Mouse (Mus musculus): ENCODE measurements around the gene Gm7534. TPM values are rescaled to one million over a fixed set of nuclear protein-coding genes. Genes with fewer than 3 reads are reported as not detected.
A peak's percentile ranks its signal among the peaks of the same experiment; 100 is the strongest.

The Gm7534 gene
- total and polyA plus RNA-seq, 3 experiments: not detected

DNA sequence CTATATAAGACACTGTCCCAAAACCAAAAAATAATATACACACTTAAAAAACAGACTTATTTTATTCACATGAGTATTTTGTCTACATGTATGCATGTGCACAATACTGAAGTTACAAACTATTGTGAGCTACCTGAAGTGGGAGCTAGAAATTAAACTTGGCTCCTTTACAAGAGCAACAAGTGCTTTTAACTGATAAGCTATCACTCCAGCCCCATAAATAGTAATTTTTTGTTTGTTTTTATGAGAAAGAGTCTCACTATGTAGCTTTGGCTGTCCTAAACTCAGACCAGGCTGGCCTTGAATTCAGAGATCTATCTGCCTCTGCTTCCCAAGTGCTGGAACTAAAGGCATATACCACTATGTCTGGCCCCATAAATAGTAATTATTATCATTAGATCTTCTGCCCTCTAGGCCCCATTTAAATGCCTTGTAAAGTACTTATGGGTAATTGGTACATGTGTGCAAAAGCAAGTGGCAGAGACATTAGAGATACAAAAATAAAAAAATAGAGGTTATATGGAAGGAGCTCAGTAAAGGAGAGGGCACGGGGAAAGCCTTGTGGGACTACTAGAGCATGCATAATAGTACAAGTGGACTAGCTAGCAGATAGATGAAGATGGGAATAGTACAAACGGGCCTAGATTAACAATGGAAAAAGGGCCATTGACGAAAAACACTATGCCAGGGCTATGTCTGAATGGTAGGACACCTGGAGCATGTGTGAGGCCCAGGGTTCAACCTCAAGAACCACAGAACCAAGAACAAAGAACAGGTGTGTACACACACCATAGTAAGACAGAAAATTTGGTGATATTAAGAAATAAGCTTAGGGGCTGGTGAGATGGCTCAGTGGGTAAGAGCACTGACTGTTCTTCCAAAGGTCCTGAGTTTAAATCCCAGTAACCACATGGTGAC lies 37.0 kb downstream of the Gm7534 start:
- H3K27ac ChIP-seq (ENCODE audit: control insufficient read depth, low read depth, low read length): peak overlapping the region; percentile 23; the same call in 1 of the 2 replicates
- no peak overlapping the region for H3K4me3 ChIP-seq (ENCODE audit: control insufficient read depth in 1 of 2, insufficient read depth in 1 of 2, low read depth in 2 of 2, low read length in 2 of 2)
- H3K9me3 ChIP-seq (replicated peaks; ENCODE audit: insufficient read depth, low read length): no peaks in the 10 kb centered on the region
- H3K9ac ChIP-seq (ENCODE audit: control insufficient read depth, low read depth, low read length, poor library complexity, severe bottlenecking): no peak overlapping the region
- no peaks in the 10 kb centered on the region for H3K27me3 ChIP-seq (ENCODE audit: control insufficient read depth in 1 of 2, insufficient read depth in 2 of 2, low read length in 2 of 2)
- peaks cover 5 to 15% of the 10 kb centered on the region in 2 experiments for H3K36me3 ChIP-seq (ENCODE audit: control insufficient read depth in 1 of 2, insufficient read depth in 2 of 2, low read length in 2 of 2)
- no peaks in the 10 kb centered on the region for H3K79me2 ChIP-seq (ENCODE audit: control insufficient read depth, insufficient read depth, low read length, poor library complexity)
- peaks cover 6 to 14% of the 10 kb centered on the region in 2 experiments; a peak in 3 of 4 replicates for H3K4me1 ChIP-seq (ENCODE audit: control insufficient read depth in 1 of 2, insufficient read depth in 2 of 2, low read length in 2 of 2)
- peak; percentile 65 for DNase-seq (ENCODE audit: low read depth, low spot score)
- TF ChIP-seq ZC3H11A (IDR thresholded peaks at IDR 0.05; ENCODE audit: low read depth, low read length): no peak
- no peak for TF ChIP-seq USF2 (IDR thresholded peaks at IDR 0.05; ENCODE audit: borderline replicate concordance in 1 of 2, insufficient read depth in 1 of 2, low read depth in 1 of 2, low read length in 2 of 2)
- TF ChIP-seq SIN3A (IDR thresholded peaks at IDR 0.05; ENCODE audit: low read length): peak; percentile 65
- TF ChIP-seq E2F4 (IDR thresholded peaks at IDR 0.05; ENCODE audit: borderline replicate concordance, low read depth, low read length): no peak
- TF ChIP-seq MYB (IDR thresholded peaks at IDR 0.05; ENCODE audit: low read depth, low read length): no peak
- TF ChIP-seq HCFC1 (IDR thresholded peaks at IDR 0.05; ENCODE audit: low read depth, low read length): 0 out of 2 replicates have a peak, but pooled peaks have one; percentile 19
- TF ChIP-seq BHLHE40 (IDR thresholded peaks at IDR 0.05; ENCODE audit: borderline replicate concordance, low read depth, low read length): peak; percentile 14; the same call in 1 of the 2 replicates
- TF ChIP-seq MEF2A (IDR thresholded peaks at IDR 0.05; ENCODE audit: extremely low read depth, insufficient replicate concordance, low read depth, low read length, poor library complexity, severe bottlenecking): peak; percentile 91; the same call in 1 of the 2 replicates
- TF ChIP-seq POLR2A (IDR thresholded peaks at IDR 0.05; ENCODE audit: control insufficient read depth in 1 of 2, insufficient read depth in 1 of 2, low read depth in 1 of 2, low read length in 2 of 2, poor library complexity in 1 of 2): no peak
- peak; percentile 94 for TF ChIP-seq TCF12 (IDR thresholded peaks at IDR 0.05; ENCODE audit: low read depth, low read length)
- peak; percentile 76 for TF ChIP-seq ETS1 (IDR thresholded peaks at IDR 0.05; ENCODE audit: low read depth, low read length)
- TF ChIP-seq TBP (IDR thresholded peaks at IDR 0.05; ENCODE audit: low read depth, low read length): no peak
- 0 out of 2 replicates have a peak, but pooled peaks have one; percentile 33 for TF ChIP-seq MYC (IDR thresholded peaks at IDR 0.05; ENCODE audit: low read depth, low read length)
- no peak for TF ChIP-seq NRF1 (IDR thresholded peaks at IDR 0.05; ENCODE audit: insufficient read depth, low read depth, low read length, poor library complexity, severe bottlenecking)
- no peak for TF ChIP-seq POLR2AphosphoS2 (IDR thresholded peaks at IDR 0.05; ENCODE audit: low read length)
- no peak for TF ChIP-seq RAD21 (IDR thresholded peaks at IDR 0.05; ENCODE audit: low read depth, low read length)
- TF ChIP-seq ZMIZ1 (IDR thresholded peaks at IDR 0.05; ENCODE audit: low read depth, low read length): no peak
- TF ChIP-seq ELF1 (IDR thresholded peaks at IDR 0.05; ENCODE audit: low read depth, low read length): no peak
- peak; percentile 27; the same call in 1 of the 2 replicates for TF ChIP-seq ZNF384 (IDR thresholded peaks at IDR 0.05; ENCODE audit: low read depth, low read length)
- 0 out of 2 replicates have a peak, but pooled peaks have one; percentile 18 for TF ChIP-seq MXI1 (IDR thresholded peaks at IDR 0.05; ENCODE audit: low read depth, low read length)
- TF ChIP-seq ZKSCAN1 (IDR thresholded peaks at IDR 0.05; ENCODE audit: low read depth, low read length): 0 out of 2 replicates have a peak, but pooled peaks have one; percentile 30
- TF ChIP-seq GATA1 (IDR thresholded peaks at IDR 0.05; ENCODE audit: low read depth, low read length): peak; percentile 90
- peak; percentile 75 for TF ChIP-seq TAL1 (IDR thresholded peaks at IDR 0.05; ENCODE audit: low read length)
- TF ChIP-seq MAZ (IDR thresholded peaks at IDR 0.05; ENCODE audit: low read depth, low read length): no peak
- TF ChIP-seq EP300 (IDR thresholded peaks at IDR 0.05; ENCODE audit: low read depth in 1 of 2, low read length in 2 of 2): peak; percentile 83 to 90
- no peak for TF ChIP-seq USF1 (IDR thresholded peaks at IDR 0.05; ENCODE audit: low read depth, low read length)
- TF ChIP-seq MAFK (IDR thresholded peaks at IDR 0.05; ENCODE audit: borderline replicate concordance, low read depth, low read length): no peak
- TF ChIP-seq UBTF (IDR thresholded peaks at IDR 0.05; ENCODE audit: borderline replicate concordance, insufficient read depth, low read depth, low read length): no peak
- no peak for TF ChIP-seq GABPA (IDR thresholded peaks at IDR 0.05; ENCODE audit: low read depth, low read length)
- TF ChIP-seq JUND (IDR thresholded peaks at IDR 0.05; ENCODE audit: low read depth, low read length): no peak
- peak; percentile 71 for TF ChIP-seq RCOR1 (IDR thresholded peaks at IDR 0.05; ENCODE audit: low read depth, low read length)
- TF ChIP-seq POLR2AphosphoS5 (IDR thresholded peaks at IDR 0.05; ENCODE audit: borderline replicate concordance, low read depth, low read length): no peak
- TF ChIP-seq CTCF (IDR thresholded peaks at IDR 0.05 in 2 of 3, conservative IDR thresholded peaks at IDR 0.05 in 1 of 3; ENCODE audit: control insufficient read depth in 1 of 3, insufficient read depth in 1 of 3, low read depth in 2 of 3, low read length in 3 of 3, poor library complexity in 1 of 3, severe bottlenecking in 1 of 3): no peak; a peak in 1 of 6 replicates
- TF ChIP-seq SMC3 (IDR thresholded peaks at IDR 0.05; ENCODE audit: low read depth, low read length): no peak

Measured in MEL (cell line).